Mouse (Mus musculus): Measurements from ENCODE around the gene Sugp1.

The Sugp1 gene

GRCm38 (mm10) chr8:70111192-70111795 lies 68.7 kb downstream of the Sugp1 start:
- no peak for DNase-seq (ENCODE audit: low spot score)

GRCm38 (mm10) chr8:70112401-70113016 lies 69.9 kb downstream of the Sugp1 start:
- no peak for DNase-seq (ENCODE audit: low spot score)

GRCm38 (mm10) chr8:70114488-70114887 lies 71.9 kb downstream of the Sugp1 start:
- DNase-seq (ENCODE audit: low spot score): no peak

GRCm38 (mm10) chr8:70114892-70115291 lies 72.3 kb downstream of the Sugp1 start:
- DNase-seq (ENCODE audit: low spot score): no peak

- no peak for DNase-seq (ENCODE audit: low spot score)
Measured at GRCm38 (mm10) chr8:70117611-70118010, 75.0 kb downstream of the Sugp1 start.

GRCm38 (mm10) chr8:70118726-70119700 lies 76.4 kb downstream of the Sugp1 start:
- peak; percentile 72 for DNase-seq (ENCODE audit: low spot score)

GRCm38 (mm10) chr8:70120667-70121066 lies 78.1 kb downstream of the Sugp1 start, which contains the start of gene Ncan:
Gene Ncan (minus strand): TSS chr8:70120873.
- DNase-seq (ENCODE audit: low spot score): peak; percentile 85
